Mouse (Mus musculus) retina, embryonic 14.5 days (tissue): ENCODE results near the gene Tmem25.
"Not testable (repeated sequence)": the region's sequence is repeated elsewhere in the genome, so short reads cannot be mapped to it uniquely, and the experiment has no call there.

Experiments
- DNase-seq: peaks from one replicate; pipeline ENCODE4 v3.0.0-alpha.2; 2015; ENCODE audit warnings: low spot score

Tmem25 gene

GRCm38 (mm10) chr9:44772750-44773651 lies 26.1 kb downstream of the Tmem25 start:
- DNase-seq, result peak; percentile 100

GRCm38 (mm10) chr9:44772392-44772749 lies 26.7 kb downstream of the Tmem25 start:
- no peak for DNase-seq

DNA sequence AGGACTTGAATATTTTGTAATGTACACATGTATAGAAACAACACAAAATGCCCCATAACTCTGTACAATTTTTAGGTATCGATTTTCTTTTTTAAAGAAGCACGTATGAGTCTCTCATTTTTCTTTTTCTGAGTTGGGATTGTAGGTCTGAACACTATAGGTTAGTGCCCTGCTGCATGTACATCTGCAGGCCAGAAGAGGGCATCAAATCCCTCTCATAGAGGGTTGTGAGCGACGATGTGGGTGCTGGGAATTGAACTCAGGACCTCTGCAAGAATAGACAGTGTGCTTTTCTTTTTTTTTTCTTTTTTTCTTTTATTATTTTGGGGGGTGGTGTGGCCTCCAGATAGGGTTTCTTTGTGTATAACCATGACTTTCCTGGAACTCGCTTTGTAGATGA lies 27.7 kb downstream of the Tmem25 start:
- DNase-seq, result no peak

DNA sequence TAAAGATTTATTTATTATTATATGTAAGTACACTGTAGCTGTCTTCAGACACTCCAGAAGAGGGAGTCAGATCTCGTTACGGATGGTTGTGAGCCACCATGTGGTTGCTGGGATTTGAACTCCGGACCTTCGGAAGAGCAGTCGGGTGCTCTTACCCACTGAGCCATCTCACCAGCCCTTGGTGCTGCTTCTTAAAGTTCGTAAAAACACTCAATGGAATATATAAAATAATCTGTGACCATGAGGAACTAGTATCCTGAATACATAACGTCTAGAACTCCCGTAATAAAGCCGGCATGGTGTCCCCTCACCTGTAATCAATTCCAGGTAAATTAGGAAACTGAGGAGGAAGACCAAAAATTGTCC lies 31.1 kb downstream of the Tmem25 start:
- not testable (repeated sequence) for DNase-seq

DNA sequence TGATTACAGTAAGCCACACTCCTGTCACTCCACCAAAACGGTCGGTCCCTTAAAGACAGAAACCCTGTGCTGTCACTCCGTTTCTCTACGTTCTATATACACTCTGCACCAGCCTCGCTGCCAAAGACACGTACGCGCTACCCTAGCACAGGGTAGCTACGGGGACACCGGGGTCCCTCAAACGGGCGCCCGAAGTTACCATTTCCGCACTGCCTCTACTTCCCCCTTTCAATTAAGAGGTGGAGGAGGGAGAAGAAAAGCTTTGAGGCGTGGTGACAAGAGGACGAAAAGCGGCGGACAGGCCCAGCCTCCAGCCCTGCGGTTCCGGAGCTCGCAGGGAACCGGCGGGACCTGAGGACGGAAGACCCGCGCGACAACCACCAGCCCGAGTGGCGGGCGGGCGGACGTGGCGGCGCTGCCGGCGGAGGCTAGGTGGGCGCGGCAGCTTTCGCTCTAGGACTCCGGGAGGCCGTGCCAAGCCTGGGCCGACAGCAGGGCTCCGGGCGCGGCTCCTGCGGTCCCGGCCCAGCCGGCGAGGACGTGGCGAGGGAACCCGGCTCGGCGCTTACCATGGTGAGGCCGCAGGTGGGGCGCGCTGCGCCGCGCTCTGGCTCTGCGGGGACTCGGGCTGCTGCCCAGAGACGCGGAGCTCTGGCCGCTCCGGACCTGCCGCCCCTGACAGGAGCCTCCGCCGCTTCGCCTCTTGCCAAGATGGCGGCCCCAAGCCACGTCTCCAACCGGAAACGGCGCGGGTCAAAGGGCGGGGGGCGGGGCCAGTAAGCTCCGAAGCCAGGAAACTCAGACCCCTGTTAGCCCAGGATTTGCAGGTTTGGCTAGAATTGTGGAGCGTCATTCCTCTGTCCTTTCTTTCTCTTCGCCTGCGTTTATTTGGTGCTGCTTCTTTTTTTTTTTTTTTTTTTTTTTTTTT lies 31.7 kb downstream of the Tmem25 start, which contains the start of the genes Arcn1 and Ift46:
Gene Arcn1 (minus strand): TSS at position 745 of the 928 bp plus-strand sequence.
Gene Ift46 (plus strand): TSS at position 808 of the 928 bp plus-strand sequence.
- peak; percentile 91 for DNase-seq

- DNase-seq, result no peak
Measured at GRCm38 (mm10) chr9:44760873-44761272, 38.2 kb downstream of the Tmem25 start.

DNA sequence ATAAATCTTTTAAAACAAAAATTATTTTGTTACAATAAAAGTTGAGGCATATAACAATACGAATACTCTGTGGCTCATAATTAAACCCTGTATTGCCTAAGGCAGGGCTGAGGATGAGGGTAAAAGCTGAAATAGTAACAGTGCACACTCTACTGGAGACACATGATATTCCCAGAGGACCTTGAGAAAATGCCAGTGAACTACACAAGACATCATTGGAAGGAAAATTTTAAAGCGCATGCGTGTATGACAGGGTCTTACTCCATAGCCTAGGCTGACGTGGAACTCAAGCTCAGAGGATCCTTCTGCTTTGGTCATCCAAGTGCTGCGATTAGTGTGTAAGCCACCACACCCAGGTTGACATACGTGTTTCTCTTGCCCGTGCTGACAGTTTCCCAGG lies 50.6 kb downstream of the Tmem25 start:
- DNase-seq, result no peak

- DNase-seq, result no peak
Measured at GRCm38 (mm10) chr9:44747341-44747740, 51.8 kb downstream of the Tmem25 start.

- no peak for DNase-seq
Measured at GRCm38 (mm10) chr9:44746666-44747065, 52.4 kb downstream of the Tmem25 start.

- no peak for DNase-seq
Measured at GRCm38 (mm10) chr9:44745371-44745770, 53.7 kb downstream of the Tmem25 start.
